Mouse (Mus musculus): ENCODE results near the gene Hmox1.

- TF ChIP-seq CTCF (IDR thresholded peaks at IDR 0.05; ENCODE audit: low read depth) = no peak
- TF ChIP-seq EP300 (IDR thresholded peaks at IDR 0.05; ENCODE audit: low read depth) = no peak
Observed at GRCm38 (mm10) chr8:75134603-75135391, 41.4 kb downstream of the Hmox1 start.
